8 mouse cellular contexts compared by ENCODE assay signal in the genomic region with DNA sequence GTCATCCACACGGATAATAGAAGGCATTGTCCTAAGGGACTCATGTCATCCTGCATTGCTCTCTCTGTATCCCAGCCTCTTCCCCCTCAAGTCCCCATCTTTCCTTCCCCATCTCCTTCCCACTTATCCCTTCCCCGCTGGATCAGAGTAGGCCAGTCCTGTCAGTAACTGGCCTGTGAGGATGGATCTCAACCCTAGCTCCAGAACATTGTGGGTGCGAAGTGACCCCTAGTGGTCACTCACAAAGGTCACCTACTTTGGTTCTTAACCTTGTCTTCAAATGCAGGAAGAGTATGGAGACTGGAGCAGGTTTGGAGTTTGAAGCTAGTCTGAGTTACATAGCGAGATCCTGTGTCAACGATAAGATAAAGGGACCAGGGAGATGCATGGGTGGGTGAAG. TPM values are rescaled to one million over a fixed set of nuclear protein-coding genes. Genes with fewer than 3 reads are reported as not detected.
DNase-seq lines count a peak whose midpoint lies in the region; ATAC-seq and TF ChIP-seq lines count a peak whose summit lies in the region.

No protein-coding gene starts in this region.

- H3K79me2 ChIP-seq in heart, adult 2 months (replicated peaks; ENCODE audit: control insufficient read depth, insufficient read depth, low read length): no peaks in the 10 kb centered on the region

- H3K4me3 ChIP-seq in hindbrain, embryonic 14.5 days (replicated peaks; ENCODE audit: low read length): no peak overlapping the region
- no peak overlapping the region for H3K4me3 ChIP-seq in hindbrain, embryonic 16.5 days (ENCODE audit: low read length)
- H3K4me3 ChIP-seq in heart, adult 2 months: no peak overlapping the region
- H3K4me3 ChIP-seq in kidney, embryonic 15.5 days (replicated peaks): no peak overlapping the region
- no peak overlapping the region for H3K4me3 ChIP-seq in lung, postnatal 0 days (ENCODE audit: low read depth, low read length)
- H3K4me3 ChIP-seq in stomach, embryonic 14.5 days (ENCODE audit: low read depth, low read length): no peak overlapping the region

- no peaks in the 10 kb centered on the region for H3K4me1 ChIP-seq in hindbrain, embryonic 14.5 days (replicated peaks; ENCODE audit: control insufficient read depth, insufficient read depth, low read length)
- H3K4me1 ChIP-seq in hindbrain, embryonic 16.5 days (ENCODE audit: control insufficient read depth, insufficient read depth, low read depth, low read length): no peaks in the 10 kb centered on the region
- H3K4me1 ChIP-seq in heart, adult 2 months (ENCODE audit: control insufficient read depth, insufficient read depth, low read length): peaks cover 21% of the 10 kb centered on the region
- peaks cover 70% of the 10 kb centered on the region for H3K4me1 ChIP-seq in kidney, embryonic 15.5 days
- peaks cover 11% of the 10 kb centered on the region; the same call in 1 of the 2 replicates for H3K4me1 ChIP-seq in lung, postnatal 0 days (ENCODE audit: insufficient read depth, low read depth, low read length)
- peaks cover 35% of the 10 kb centered on the region for H3K4me1 ChIP-seq in stomach, embryonic 14.5 days (ENCODE audit: control insufficient read depth, insufficient read depth, low read length)

- 33% methylated on average over 5 of the region's 5 CpGs for WGBS in hindbrain, embryonic 14.5 days
- WGBS in hindbrain, embryonic 16.5 days: 37% methylated on average over 5 of the region's 5 CpGs
- 13% methylated on average over 5 of the region's 5 CpGs for WGBS in heart, adult 2 months
- 28% methylated on average over 5 of the region's 5 CpGs for WGBS in kidney, embryonic 15.5 days
- 16% methylated on average over 5 of the region's 5 CpGs for WGBS in lung, postnatal 0 days
- WGBS in stomach, embryonic 14.5 days: 24% methylated on average over 5 of the region's 5 CpGs

- no peaks in the 10 kb centered on the region for H3K27me3 ChIP-seq in hindbrain, embryonic 14.5 days (ENCODE audit: control insufficient read depth, insufficient read depth, low read length)
- no peaks in the 10 kb centered on the region for H3K27me3 ChIP-seq in hindbrain, embryonic 16.5 days (replicated peaks; ENCODE audit: control insufficient read depth, insufficient read depth, low read length)
- H3K27me3 ChIP-seq in heart, adult 2 months (ENCODE audit: control insufficient read depth, insufficient read depth, low read length): no peaks in the 10 kb centered on the region
- H3K27me3 ChIP-seq in kidney, embryonic 15.5 days: no peaks in the 10 kb centered on the region
- H3K27me3 ChIP-seq in lung, postnatal 0 days (replicated peaks; ENCODE audit: insufficient read depth, low read length): no peaks in the 10 kb centered on the region
- no peaks in the 10 kb centered on the region for H3K27me3 ChIP-seq in stomach, embryonic 14.5 days (ENCODE audit: control insufficient read depth, insufficient read depth, low read length)

- no peak overlapping the region for H3K9ac ChIP-seq in hindbrain, embryonic 14.5 days
- H3K9ac ChIP-seq in hindbrain, embryonic 16.5 days (ENCODE audit: low read depth, low read length): no peak overlapping the region
- no peak overlapping the region for H3K9ac ChIP-seq in heart, adult 2 months (ENCODE audit: low read depth, low read length)
- H3K9ac ChIP-seq in kidney, embryonic 15.5 days: 0 out of 2 replicates have a peak overlapping the region, but pooled peaks have one; percentile 11
- H3K9ac ChIP-seq in lung, postnatal 0 days (replicated peaks; ENCODE audit: low read depth): no peak overlapping the region
- no peak overlapping the region for H3K9ac ChIP-seq in stomach, embryonic 14.5 days (replicated peaks; ENCODE audit: low read depth, low read length)

- no peak overlapping the region for H3K27ac ChIP-seq in hindbrain, embryonic 14.5 days
- H3K27ac ChIP-seq in hindbrain, embryonic 16.5 days (ENCODE audit: low read depth, low read length): no peak overlapping the region
- peak overlapping the region; percentile 73 for H3K27ac ChIP-seq in heart, adult 2 months
- H3K27ac ChIP-seq in kidney, embryonic 15.5 days: peak overlapping the region; percentile 87
- peak overlapping the region; percentile 73; the same call in 1 of the 2 replicates for H3K27ac ChIP-seq in lung, postnatal 0 days (ENCODE audit: low read length)
- H3K27ac ChIP-seq in stomach, embryonic 14.5 days (ENCODE audit: low read length): peak overlapping the region; percentile 39; the same call in 1 of the 2 replicates

- intact Hi-C loops in heart, adult 2 months (cut with DNase I): loop anchor here (1.0 to 5.0 kb wide), 4 partner anchors 47 to 217 kb away; partner anchors contain the start of genes Cpd and Trarg1

- TF ChIP-seq CTCF in heart, adult 2 months (IDR thresholded peaks at IDR 0.05): peak; percentile 92
- TF ChIP-seq CTCF in lung, postnatal 0 days (IDR thresholded peaks at IDR 0.05): peak; percentile 94

- peak; percentile 91 for TF ChIP-seq EP300 in heart, adult 2 months (IDR thresholded peaks at IDR 0.05; ENCODE audit: insufficient read depth, low read depth, low read length)
- no peak for TF ChIP-seq EP300 in lung, postnatal 0 days (IDR thresholded peaks at IDR 0.05)

- no peaks in the 10 kb centered on the region for H3K9me3 ChIP-seq in hindbrain, embryonic 14.5 days (ENCODE audit: control insufficient read depth, low read length)
- H3K9me3 ChIP-seq in hindbrain, embryonic 16.5 days (ENCODE audit: control insufficient read depth, low read length): no peaks in the 10 kb centered on the region
- no peaks in the 10 kb centered on the region for H3K9me3 ChIP-seq in kidney, embryonic 15.5 days (replicated peaks)
- no peaks in the 10 kb centered on the region for H3K9me3 ChIP-seq in lung, postnatal 0 days (ENCODE audit: low read length)
- no peaks in the 10 kb centered on the region for H3K9me3 ChIP-seq in stomach, embryonic 14.5 days (ENCODE audit: control insufficient read depth, low read depth, low read length)

- no peak overlapping the region for H3K4me2 ChIP-seq in hindbrain, embryonic 14.5 days (replicated peaks)
- no peak overlapping the region for H3K4me2 ChIP-seq in hindbrain, embryonic 16.5 days (ENCODE audit: low read length)
- H3K4me2 ChIP-seq in kidney, embryonic 15.5 days: peak overlapping the region; percentile 40
- no peak overlapping the region; the same call in 1 of the 2 replicates for H3K4me2 ChIP-seq in lung, postnatal 0 days (replicated peaks; ENCODE audit: low read depth, low read length)
- H3K4me2 ChIP-seq in stomach, embryonic 14.5 days (replicated peaks; ENCODE audit: low read depth, low read length): peak overlapping the region; percentile 5; the same call in 1 of the 2 replicates

- no peak for TF ChIP-seq POLR2A in heart, adult 2 months (IDR thresholded peaks at IDR 0.05; ENCODE audit: insufficient read depth, low read depth, low read length)

- peak; percentile 62 for DNase-seq in hindbrain, embryonic 14.5 days (ENCODE audit: low spot score)
- peak; percentile 88 for DNase-seq in NIH3T3 (ENCODE audit: low read depth)
- DNase-seq in cerebellum, adult 8-10 months: peak; percentile 67
- DNase-seq in heart, adult 2 months: peak; percentile 66 to 67
- peak; percentile 89 for DNase-seq in lung, postnatal 0 days (ENCODE audit: low spot score)

- ATAC-seq in hindbrain, embryonic 14.5 days (ENCODE audit: low FRiP score): no peak
- ATAC-seq in hindbrain, embryonic 16.5 days: no peak
- ATAC-seq in kidney, embryonic 15.5 days (replicated peaks; ENCODE audit: low FRiP score): peak; percentile 78
- peak; percentile 55 for ATAC-seq in lung, postnatal 0 days
- ATAC-seq in stomach, embryonic 14.5 days (ENCODE audit: insufficient number of reproducible peaks, insufficient read depth, low FRiP score, low read depth): peak; percentile 51; the same call in 1 of the 2 replicates

- no peaks in the 10 kb centered on the region for H3K36me3 ChIP-seq in hindbrain, embryonic 14.5 days (replicated peaks; ENCODE audit: control insufficient read depth, insufficient read depth)
- H3K36me3 ChIP-seq in hindbrain, embryonic 16.5 days (ENCODE audit: control insufficient read depth, insufficient read depth, low read length): no peaks in the 10 kb centered on the region
- peaks cover 5% of the 10 kb centered on the region for H3K36me3 ChIP-seq in heart, adult 2 months (ENCODE audit: control insufficient read depth, insufficient read depth, low read length)
- H3K36me3 ChIP-seq in kidney, embryonic 15.5 days: no peaks in the 10 kb centered on the region
- no peaks in the 10 kb centered on the region for H3K36me3 ChIP-seq in lung, postnatal 0 days (ENCODE audit: insufficient read depth, low read length)
- H3K36me3 ChIP-seq in stomach, embryonic 14.5 days (ENCODE audit: control insufficient read depth, insufficient read depth, low read length): no peaks in the 10 kb centered on the region

RNA-seq across cellular contexts. Expression of gene Tmigd1, which starts 7.7 kb away (rescaled TPM):
- polyA plus RNA-seq in hindbrain, embryonic 14.5 days (2014; fragmentation: Nextera tagmentation; extraction: Ambion mirVana): not detected in 2 replicates
- polyA plus RNA-seq in hindbrain, embryonic 16.5 days (2015; fragmentation: Nextera tagmentation; extraction: Ambion mirVana): 0.19 TPM in 1 of 2 replicates, not detected in the other
- total RNA-seq in heart, adult 2 months (2021): under 1 TPM; 0.47 to 0.57 TPM
- 0.16 and 0.20 TPM in 2 replicates for polyA plus RNA-seq in heart, adult 2 months (2012; rRNA removed)
- 1.7 and 2.8 TPM in 2 replicates for polyA plus RNA-seq in kidney, embryonic 15.5 days (2015; fragmentation: Nextera tagmentation; extraction: Ambion mirVana)
- polyA plus RNA-seq in lung, postnatal 0 days (2015; fragmentation: Nextera tagmentation; extraction: Ambion mirVana): 0.29 and 0.44 TPM in 2 replicates
- polyA plus RNA-seq in stomach, embryonic 14.5 days (2014; fragmentation: Nextera tagmentation; extraction: Ambion mirVana): not detected in 2 replicates

RNA-seq across cellular contexts. Expression of gene Blmh, which starts 30.4 kb away (rescaled TPM):
- polyA plus RNA-seq in hindbrain, embryonic 14.5 days (2014; fragmentation: Nextera tagmentation; extraction: Ambion mirVana): 113 and 120 TPM in 2 replicates
- polyA plus RNA-seq in hindbrain, embryonic 16.5 days (2015; fragmentation: Nextera tagmentation; extraction: Ambion mirVana): 139 TPM in 2 replicates
- 10 to 100 TPM; 27.6 to 32.7 TPM for total RNA-seq in heart, adult 2 months (2021)
- 12.9 and 18.4 TPM in 2 replicates for polyA plus RNA-seq in heart, adult 2 months (2012; rRNA removed)
- polyA plus RNA-seq in kidney, embryonic 15.5 days (2015; fragmentation: Nextera tagmentation; extraction: Ambion mirVana): 175 and 176 TPM in 2 replicates
- 90.2 and 98.7 TPM in 2 replicates for polyA plus RNA-seq in lung, postnatal 0 days (2015; fragmentation: Nextera tagmentation; extraction: Ambion mirVana)
- 127 TPM in 2 replicates for polyA plus RNA-seq in stomach, embryonic 14.5 days (2014; fragmentation: Nextera tagmentation; extraction: Ambion mirVana)

RNA-seq across cellular contexts. Expression of gene Cpd, which starts 47.4 kb away (rescaled TPM):
- 12.7 TPM in 2 replicates for polyA plus RNA-seq in hindbrain, embryonic 14.5 days (2014; fragmentation: Nextera tagmentation; extraction: Ambion mirVana)
- polyA plus RNA-seq in hindbrain, embryonic 16.5 days (2015; fragmentation: Nextera tagmentation; extraction: Ambion mirVana): 3.8 and 5.6 TPM in 2 replicates
- 10 to 100 TPM; 34.8 to 39.7 TPM for total RNA-seq in heart, adult 2 months (2021)
- polyA plus RNA-seq in heart, adult 2 months (2012; rRNA removed): 16.8 and 34.5 TPM in 2 replicates
- 16.8 and 17.5 TPM in 2 replicates for polyA plus RNA-seq in kidney, embryonic 15.5 days (2015; fragmentation: Nextera tagmentation; extraction: Ambion mirVana)
- polyA plus RNA-seq in lung, postnatal 0 days (2015; fragmentation: Nextera tagmentation; extraction: Ambion mirVana): 15.7 and 16.7 TPM in 2 replicates
- 21.1 and 24.3 TPM in 2 replicates for polyA plus RNA-seq in stomach, embryonic 14.5 days (2014; fragmentation: Nextera tagmentation; extraction: Ambion mirVana)

Comparison
In these comparisons a context has a peak if more than half of its experiments do, and no peak if none do; other contexts are left out.
1. ATAC-seq: peak in kidney, embryonic 15.5 days (single experiment), lung, postnatal 0 days (single experiment) and stomach, embryonic 14.5 days (single experiment); none in hindbrain, embryonic 14.5 days (single experiment) and hindbrain, embryonic 16.5 days (single experiment).
2. H3K27ac ChIP-seq: peak in heart, adult 2 months (single experiment), kidney, embryonic 15.5 days (single experiment), lung, postnatal 0 days (single experiment) and stomach, embryonic 14.5 days (single experiment); none in hindbrain, embryonic 14.5 days (single experiment) and hindbrain, embryonic 16.5 days (single experiment).
3. H3K4me2 ChIP-seq: peak in kidney, embryonic 15.5 days (single experiment) and stomach, embryonic 14.5 days (single experiment); none in hindbrain, embryonic 14.5 days (single experiment), hindbrain, embryonic 16.5 days (single experiment) and lung, postnatal 0 days (single experiment).
4. Peak in every context shown above with its lines, with median percentiles within 50 percentile points of each other: DNase-seq.